Mouse (Mus musculus): ENCODE results near the gene Ryk.

- no peak for TF ChIP-seq CTCF (IDR thresholded peaks at IDR 0.05; ENCODE audit: low read depth)
- TF ChIP-seq EP300 (IDR thresholded peaks at IDR 0.05; ENCODE audit: low read depth) = no peak
Measured at GRCm38 (mm10) chr9:102944891-102945290, 110.2 kb downstream of the Ryk start.

Measured in heart, postnatal 0 days (tissue).